Mouse (Mus musculus): ENCODE results near the gene Ndufs3. TPM values are rescaled to one million over a fixed set of nuclear protein-coding genes. Genes with fewer than 3 reads are reported as not detected.
A peak's percentile ranks its signal among the peaks of the same experiment; 100 is the strongest.

Gene Ndufs3
- polyA plus RNA-seq, 1 experiment from 2014 or later: 206 TPM

DNA sequence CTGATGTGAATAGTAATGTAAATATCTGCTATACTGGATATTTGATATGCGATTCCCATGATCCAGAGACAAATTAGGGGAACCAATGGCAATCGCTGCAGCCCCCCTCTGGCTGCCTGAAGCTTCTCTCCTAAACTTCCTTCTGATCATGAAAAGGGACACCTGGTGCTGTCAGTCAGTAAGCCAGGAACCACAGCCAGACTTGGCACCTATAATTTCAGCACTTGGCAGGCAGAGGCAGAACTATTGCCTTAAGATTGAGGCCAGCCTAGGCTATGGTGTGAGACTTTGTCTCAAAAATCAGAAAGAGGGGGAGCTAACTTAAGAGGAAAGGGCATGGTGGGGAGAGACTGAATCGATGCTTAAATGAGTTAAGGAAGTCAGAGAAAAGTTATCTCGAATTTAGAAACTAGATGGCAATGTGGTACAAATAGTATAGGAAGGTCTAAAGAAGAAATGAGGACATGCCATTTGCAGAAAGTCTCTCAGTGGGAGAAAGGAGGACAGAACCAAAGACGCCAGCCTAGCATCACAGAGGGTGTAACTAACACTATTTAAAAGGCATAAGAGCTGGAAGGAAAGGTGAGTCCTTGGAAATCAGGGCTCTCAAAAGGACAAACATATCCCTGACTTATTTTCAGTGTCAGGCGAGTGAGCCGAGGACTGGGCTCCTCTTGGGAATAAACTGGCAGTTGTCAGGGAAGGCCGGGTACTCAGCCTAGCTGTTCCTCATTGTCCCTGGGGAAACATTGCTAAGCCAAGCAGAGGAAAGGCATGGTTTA lies 33.3 kb downstream of the Ndufs3 start:
- no peak for DNase-seq (ENCODE audit: low spot score)
- Histone ChIP-seq H3K36me3 (replicated peaks) (peaks cover 23% of the 10 kb centered on the region), H3K9me3 (no peaks in the 10 kb centered on the region), H3K27ac (replicated peaks) (no peak overlapping the region), H3K27me3 (replicated peaks; ENCODE audit: low read depth, poor library complexity, severe bottlenecking) (no peaks in the 10 kb centered on the region), H3K4me1 (no peaks in the 10 kb centered on the region), H3K4me3 (no peak overlapping the region)
- WGBS: 73% methylated on average over 8 of the region's 8 CpGs

DNA sequence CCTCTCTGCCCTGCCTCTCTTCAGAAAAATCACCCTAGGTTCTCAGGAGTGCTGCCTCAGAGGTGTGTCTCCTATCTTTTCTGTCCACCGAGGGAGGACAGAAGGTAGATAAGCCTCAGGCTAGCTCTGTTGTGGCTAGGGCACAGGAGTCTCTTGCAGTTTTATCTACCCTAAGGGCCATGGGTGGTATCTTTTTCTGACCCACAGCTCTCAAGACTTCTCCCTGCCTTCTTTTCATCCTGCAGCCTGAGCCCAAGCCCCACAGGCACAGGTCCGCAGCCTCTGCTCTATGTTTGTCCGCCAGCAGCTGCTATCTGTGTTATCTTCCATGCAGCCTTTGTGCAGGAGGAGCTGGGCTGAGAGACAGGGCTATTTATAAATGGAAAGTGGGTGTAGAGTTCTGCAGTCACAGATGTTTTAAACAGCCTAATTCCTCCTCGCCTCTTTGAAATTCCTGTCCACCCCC lies 34.5 kb downstream of the Ndufs3 start:
- Histone ChIP-seq H3K27me3 (replicated peaks; ENCODE audit: low read depth, poor library complexity, severe bottlenecking) (no peaks in the 10 kb centered on the region), H3K4me1 (no peaks in the 10 kb centered on the region), H3K27ac (replicated peaks) (peak overlapping the region; percentile 37; the same call in 1 of the 2 replicates), H3K4me3 (no peak overlapping the region), H3K9me3 (no peaks in the 10 kb centered on the region), H3K36me3 (replicated peaks) (peaks cover 35% of the 10 kb centered on the region)
- 52% methylated on average over 4 of the region's 4 CpGs for WGBS
- DNase-seq (ENCODE audit: low spot score): no peak

DNA sequence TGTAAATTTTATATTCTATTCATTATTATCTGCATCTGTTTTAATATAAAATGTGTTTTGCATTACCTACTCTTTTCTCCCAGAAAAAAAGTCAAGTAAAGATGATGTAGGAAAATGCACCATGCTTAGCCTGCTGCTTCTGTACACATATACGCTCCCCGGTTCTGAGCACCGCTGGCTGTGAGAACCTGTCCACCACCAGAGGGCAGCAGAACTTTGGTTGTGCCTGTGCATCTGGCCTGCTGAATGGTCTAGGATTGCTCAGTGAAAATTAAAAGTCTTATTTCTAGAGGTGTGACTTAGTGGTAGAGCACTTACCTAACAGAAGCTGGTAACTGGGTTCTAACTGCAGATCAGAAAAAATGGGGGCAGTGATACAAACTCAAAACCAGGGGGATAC lies 38.1 kb downstream of the Ndufs3 start:
- no peak overlapping the region for H3K27ac ChIP-seq (replicated peaks)
- no peaks in the 10 kb centered on the region for H3K4me1 ChIP-seq
- 42% methylated on average over 3 of the region's 3 CpGs for WGBS
- peak; percentile 82 for DNase-seq (ENCODE audit: low spot score)
- peaks cover 72% of the 10 kb centered on the region for H3K36me3 ChIP-seq (replicated peaks)
- no peaks in the 10 kb centered on the region for H3K27me3 ChIP-seq (replicated peaks; ENCODE audit: low read depth, poor library complexity, severe bottlenecking)
- no peaks in the 10 kb centered on the region for H3K9me3 ChIP-seq
- no peak overlapping the region for H3K4me3 ChIP-seq

DNA sequence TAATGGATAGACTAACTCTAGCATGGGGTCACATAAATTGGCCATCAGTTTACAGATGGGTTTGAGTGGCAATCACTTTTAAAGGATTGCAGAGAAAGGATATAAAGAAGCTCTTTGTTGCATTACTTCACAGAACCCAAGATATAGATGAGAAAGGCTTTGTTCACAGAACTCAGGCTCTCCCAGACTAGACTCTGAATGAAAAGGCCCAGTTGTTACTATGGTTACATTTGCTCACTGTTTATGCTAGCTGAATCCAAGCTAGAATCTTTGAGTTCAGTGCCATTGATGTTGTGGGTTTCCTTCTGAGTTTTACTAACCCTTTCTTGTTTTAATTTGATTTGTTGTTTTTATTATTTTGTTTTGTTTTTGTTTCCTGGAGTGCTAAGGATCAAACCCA lies 40.4 kb downstream of the Ndufs3 start:
- no peak for DNase-seq (ENCODE audit: low spot score)
- no peak overlapping the region for H3K4me3 ChIP-seq
- no peaks in the 10 kb centered on the region for H3K9me3 ChIP-seq
- H3K36me3 ChIP-seq (replicated peaks): peaks cover 95% of the 10 kb centered on the region
- H3K27me3 ChIP-seq (replicated peaks; ENCODE audit: low read depth, poor library complexity, severe bottlenecking): no peaks in the 10 kb centered on the region
- H3K4me1 ChIP-seq: no peaks in the 10 kb centered on the region
- H3K27ac ChIP-seq (replicated peaks): no peak overlapping the region

DNA sequence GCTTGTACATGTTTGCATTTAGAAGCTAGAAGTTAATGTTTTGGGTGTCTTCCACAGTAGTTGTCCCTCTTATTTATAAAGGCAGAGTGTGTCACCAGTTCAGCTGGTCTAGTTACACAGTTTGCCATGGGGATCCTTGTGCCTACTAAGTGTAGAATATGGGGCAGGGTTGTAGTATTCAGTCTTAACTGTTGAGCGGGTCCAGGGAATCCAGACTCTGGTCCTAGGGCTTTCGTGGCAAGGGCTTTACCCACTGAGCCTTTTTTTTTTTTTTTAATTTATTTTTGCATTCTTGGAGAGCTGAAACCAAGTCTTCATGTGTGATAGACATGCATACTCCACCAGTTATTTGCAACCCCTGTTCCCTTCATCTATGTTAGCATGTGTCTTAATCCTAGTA lies 43.1 kb downstream of the Ndufs3 start:
- Histone ChIP-seq H3K27ac (replicated peaks) (no peak overlapping the region), H3K9me3 (no peaks in the 10 kb centered on the region), H3K4me1 (no peaks in the 10 kb centered on the region), H3K4me3 (no peak overlapping the region), H3K36me3 (replicated peaks) (peaks cover 98% of the 10 kb centered on the region), H3K27me3 (replicated peaks; ENCODE audit: low read depth, poor library complexity, severe bottlenecking) (no peaks in the 10 kb centered on the region)
- WGBS: 95% methylated on average over 2 of the region's 2 CpGs
- DNase-seq (ENCODE audit: low spot score): no peak

DNA sequence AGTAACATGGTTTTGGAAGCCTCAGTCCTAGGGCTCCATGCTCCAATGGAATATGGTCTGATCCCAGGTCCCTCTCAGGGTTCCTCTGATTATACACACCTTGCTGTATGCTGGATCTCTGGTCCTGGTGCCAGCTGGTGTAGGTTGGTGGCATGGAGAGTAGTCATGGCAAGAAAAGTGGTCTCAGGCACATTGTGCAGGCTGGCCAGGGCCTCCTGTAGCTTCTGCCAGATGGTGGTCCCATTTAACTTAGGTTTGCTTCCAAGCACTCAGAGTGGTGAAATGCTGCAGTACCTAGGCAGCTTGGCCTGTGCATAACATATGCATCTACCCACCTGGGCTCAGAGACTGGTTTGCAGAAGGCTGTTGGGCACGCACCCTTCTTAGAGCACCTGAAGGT lies 54.2 kb downstream of the Ndufs3 start:
- H3K27me3 ChIP-seq (replicated peaks; ENCODE audit: low read depth, poor library complexity, severe bottlenecking): no peaks in the 10 kb centered on the region
- DNase-seq (ENCODE audit: low spot score): no peak
- no peak overlapping the region for H3K27ac ChIP-seq (replicated peaks)
- peaks cover 60% of the 10 kb centered on the region for H3K36me3 ChIP-seq (replicated peaks)
- H3K4me3 ChIP-seq: no peak overlapping the region
- H3K4me1 ChIP-seq: peaks cover 23% of the 10 kb centered on the region
- 96% methylated on average over 1 of the region's 1 CpGs for WGBS
- H3K9me3 ChIP-seq: no peaks in the 10 kb centered on the region

DNA sequence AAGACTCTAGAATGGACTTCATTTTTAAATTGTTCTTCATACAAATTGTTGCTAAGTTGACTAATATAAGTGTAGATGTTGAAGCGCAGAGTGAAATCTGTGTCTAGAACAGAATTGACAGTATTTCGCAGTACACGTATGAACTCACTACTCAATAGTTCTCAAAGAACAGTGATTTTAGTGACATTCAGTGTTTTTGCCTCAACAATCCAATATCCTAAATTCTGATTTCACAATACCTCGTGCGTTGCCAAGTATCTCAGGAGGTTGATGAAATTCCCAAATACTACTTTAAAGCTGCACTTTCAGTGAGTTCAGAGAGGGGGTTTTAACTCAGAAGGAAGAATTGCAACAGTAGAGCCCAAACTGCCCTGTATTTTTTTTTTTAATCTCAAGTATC lies 56.3 kb downstream of the Ndufs3 start:
- H3K4me1 ChIP-seq: peaks cover 23% of the 10 kb centered on the region
- no peaks in the 10 kb centered on the region for H3K9me3 ChIP-seq
- H3K27ac ChIP-seq (replicated peaks): no peak overlapping the region
- no peaks in the 10 kb centered on the region for H3K27me3 ChIP-seq (replicated peaks; ENCODE audit: low read depth, poor library complexity, severe bottlenecking)
- 90% methylated on average over 5 of the region's 5 CpGs for WGBS
- H3K36me3 ChIP-seq (replicated peaks): peaks cover 40% of the 10 kb centered on the region
- peak overlapping the region; percentile 93 for H3K4me3 ChIP-seq
- no peak for DNase-seq (ENCODE audit: low spot score)

DNA sequence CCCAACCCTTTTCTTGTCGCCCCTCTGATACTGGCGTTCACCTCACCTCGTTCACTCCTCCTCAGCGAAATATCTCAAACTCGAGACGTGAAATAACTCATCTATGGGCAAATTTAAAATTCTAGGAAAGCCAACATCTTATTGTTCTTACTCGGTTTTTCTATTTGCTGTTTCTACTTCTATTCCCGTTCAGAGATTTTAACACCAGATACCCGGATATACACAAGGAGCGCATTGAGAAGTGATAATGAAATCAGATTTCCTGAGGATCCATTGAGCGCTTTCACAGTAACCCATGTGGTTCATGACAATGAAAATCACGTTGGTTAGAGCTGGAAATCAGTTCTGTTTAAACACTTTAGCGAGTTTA lies 57.0 kb downstream of the Ndufs3 start:
- no peak for DNase-seq (ENCODE audit: low spot score)
- H3K36me3 ChIP-seq (replicated peaks): peaks cover 33% of the 10 kb centered on the region
- H3K27me3 ChIP-seq (replicated peaks; ENCODE audit: low read depth, poor library complexity, severe bottlenecking): no peaks in the 10 kb centered on the region
- 1% methylated on average over 13 of the region's 13 CpGs for whole genome bisulfite sequencing
- no peaks in the 10 kb centered on the region for H3K9me3 ChIP-seq
- H3K4me3 ChIP-seq: peak overlapping the region; percentile 93
- peaks cover 23% of the 10 kb centered on the region for H3K4me1 ChIP-seq
- H3K27ac ChIP-seq (replicated peaks): peak overlapping the region; percentile 93

DNA sequence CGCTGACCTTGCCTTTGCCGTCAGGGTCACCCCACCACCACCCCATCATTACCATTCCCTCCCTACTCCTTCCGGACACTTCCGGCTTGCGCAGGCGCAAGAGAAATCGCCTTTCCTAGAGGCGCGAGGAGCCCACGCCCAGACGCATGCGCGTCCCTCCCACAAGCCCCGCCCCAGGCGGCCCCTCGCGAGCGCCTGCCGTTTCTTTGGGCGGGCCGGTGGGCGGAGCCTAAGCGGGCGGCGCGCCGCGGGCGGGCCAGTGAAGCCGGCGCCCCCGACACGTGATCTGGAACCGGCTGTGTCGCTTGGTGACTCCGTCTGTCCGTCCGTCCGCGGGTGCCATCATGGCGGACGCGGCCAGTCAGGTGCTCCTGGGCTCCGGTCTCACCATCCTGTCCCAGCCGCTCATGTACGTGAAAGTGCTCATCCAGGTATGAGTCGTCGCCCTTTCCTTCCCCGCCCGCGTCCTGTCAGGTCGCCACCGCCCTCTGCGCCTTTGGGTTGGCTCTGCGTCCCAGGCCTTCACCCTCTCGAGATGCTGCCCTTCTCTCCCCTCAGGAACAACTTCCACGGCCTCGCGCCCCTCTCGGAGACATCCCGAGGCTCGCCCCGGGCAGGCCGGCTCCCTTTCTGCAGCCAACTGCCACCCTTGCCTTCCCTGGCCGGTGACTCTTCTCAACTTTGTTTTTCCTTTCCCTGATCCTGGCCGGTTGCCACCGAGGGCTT lies 57.5 kb downstream of the Ndufs3 start, which contains the start of gene Mtch2:
Gene Mtch2 (plus strand): TSS at position 201 of the 726 bp plus-strand sequence.
- DNase-seq (ENCODE audit: low spot score): peak; percentile 99
- H3K36me3 ChIP-seq (replicated peaks): peaks cover 28% of the 10 kb centered on the region
- peak within 1 kb of the TSS; percentile 93 for H3K4me3 ChIP-seq
- H3K4me1 ChIP-seq: peaks cover 23% of the 10 kb centered on the region
- H3K9me3 ChIP-seq: no peaks in the 10 kb centered on the region
- under 1% methylated on average over 67 of the region's 67 CpGs for WGBS
- H3K27ac ChIP-seq (replicated peaks): peak within 1 kb of the TSS; percentile 93
- H3K27me3 ChIP-seq (replicated peaks; ENCODE audit: low read depth, poor library complexity, severe bottlenecking): no peaks in the 10 kb centered on the region

DNA sequence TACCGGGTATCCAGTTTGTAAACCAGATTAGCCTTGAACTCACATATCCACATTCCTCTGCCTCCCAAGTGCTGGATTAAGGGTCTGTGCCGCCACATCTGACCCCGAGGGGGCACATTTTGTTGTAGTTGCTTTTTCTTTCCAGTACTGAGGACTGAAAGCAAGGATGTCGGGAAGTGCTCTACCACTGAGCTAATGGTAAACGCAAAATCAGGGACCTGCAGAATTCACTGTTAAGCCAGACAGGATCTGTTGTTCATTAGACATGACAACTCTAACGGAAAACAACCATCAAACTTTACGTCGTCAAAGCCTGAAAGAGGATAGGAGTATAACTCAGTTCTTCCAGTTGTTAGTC lies 58.1 kb downstream of the Ndufs3 start:
- H3K27me3 ChIP-seq (replicated peaks; ENCODE audit: low read depth, poor library complexity, severe bottlenecking): no peaks in the 10 kb centered on the region
- H3K9me3 ChIP-seq: no peaks in the 10 kb centered on the region
- peak overlapping the region; percentile 93 for H3K27ac ChIP-seq (replicated peaks)
- H3K4me3 ChIP-seq: peak overlapping the region; percentile 93
- 3% methylated on average over 8 of the region's 8 CpGs for WGBS
- no peak for DNase-seq (ENCODE audit: low spot score)
- peaks cover 22% of the 10 kb centered on the region for H3K36me3 ChIP-seq (replicated peaks)
- peaks cover 23% of the 10 kb centered on the region for H3K4me1 ChIP-seq

DNA sequence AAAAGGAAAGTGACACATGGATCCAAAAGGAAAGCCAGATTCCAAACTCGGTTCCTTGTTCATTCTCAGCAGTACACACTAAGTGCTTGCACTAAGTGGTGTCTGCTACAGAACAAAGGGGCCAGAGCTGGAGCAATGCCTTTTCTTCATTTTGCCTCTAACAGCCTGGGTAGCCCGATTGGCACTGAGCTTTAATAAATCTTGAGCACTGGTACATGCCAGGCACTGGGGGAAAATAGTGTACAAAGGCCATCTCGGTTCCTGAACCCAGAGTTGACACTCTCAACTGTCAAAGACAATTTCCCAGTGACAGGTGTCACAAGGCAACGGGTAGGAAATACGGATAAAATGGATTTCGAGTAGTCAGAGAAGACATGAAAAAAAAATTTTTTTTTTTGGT lies 58.5 kb downstream of the Ndufs3 start:
- WGBS: 50% methylated on average over 6 of the region's 6 CpGs
- DNase-seq (ENCODE audit: low spot score): no peak
- Histone ChIP-seq H3K4me3 (peak overlapping the region; percentile 93), H3K36me3 (replicated peaks) (peaks cover 18% of the 10 kb centered on the region), H3K9me3 (no peaks in the 10 kb centered on the region), H3K27me3 (replicated peaks; ENCODE audit: low read depth, poor library complexity, severe bottlenecking) (no peaks in the 10 kb centered on the region), H3K4me1 (peaks cover 23% of the 10 kb centered on the region), H3K27ac (replicated peaks) (peak overlapping the region; percentile 93; the same call in 1 of the 2 replicates)

DNA sequence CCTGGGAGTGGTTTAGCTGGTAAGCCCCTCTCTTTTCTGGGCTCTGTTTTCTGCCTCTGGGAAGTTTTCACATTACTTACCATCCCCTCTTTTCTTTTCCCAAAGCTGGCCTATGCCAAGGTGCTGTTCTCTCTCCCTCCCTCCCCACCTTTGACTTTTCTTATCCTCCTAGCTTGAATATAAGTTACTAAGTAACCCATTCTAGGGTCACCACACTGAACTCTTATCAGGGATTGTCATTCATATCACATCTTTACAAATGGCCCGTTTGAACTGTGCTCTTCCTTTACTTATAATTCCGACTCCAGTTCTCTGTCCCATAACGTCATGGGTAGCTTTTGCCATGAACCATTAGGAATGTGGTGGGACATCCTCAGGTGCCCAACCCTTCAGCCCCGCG lies 59.4 kb downstream of the Ndufs3 start:
- peaks cover 23% of the 10 kb centered on the region for H3K4me1 ChIP-seq
- no peak overlapping the region for H3K4me3 ChIP-seq
- peaks cover 9% of the 10 kb centered on the region for H3K36me3 ChIP-seq (replicated peaks)
- DNase-seq (ENCODE audit: low spot score): no peak
- H3K27me3 ChIP-seq (replicated peaks; ENCODE audit: low read depth, poor library complexity, severe bottlenecking): no peaks in the 10 kb centered on the region
- H3K27ac ChIP-seq (replicated peaks): no peak overlapping the region
- WGBS: 83% methylated on average over 5 of the region's 5 CpGs
- H3K9me3 ChIP-seq: no peaks in the 10 kb centered on the region
